Mouse (Mus musculus) T-helper 17 cell (primary cell): ENCODE measurements at regions not wholly inside any gene's neighbourhood (a gene's known extent, or its start where the extent isn't known, plus 50 kb on each side); places are given as distances from the start of the nearest gene placed in this dataset.

ENCODE experiments used
- in situ Hi-C, 2 experiments: fragments of 300-600 bp; cut with MboI, MseI; formaldehyde crosslinking; loops; 1 replicate in 1 of 2; 2 replicates in 1 of 2; pipeline ENCODE4 v1.15.1; 2025; ENCODE audit warnings: high pct_unique_total_duplicates in 2 of 2

DNA sequence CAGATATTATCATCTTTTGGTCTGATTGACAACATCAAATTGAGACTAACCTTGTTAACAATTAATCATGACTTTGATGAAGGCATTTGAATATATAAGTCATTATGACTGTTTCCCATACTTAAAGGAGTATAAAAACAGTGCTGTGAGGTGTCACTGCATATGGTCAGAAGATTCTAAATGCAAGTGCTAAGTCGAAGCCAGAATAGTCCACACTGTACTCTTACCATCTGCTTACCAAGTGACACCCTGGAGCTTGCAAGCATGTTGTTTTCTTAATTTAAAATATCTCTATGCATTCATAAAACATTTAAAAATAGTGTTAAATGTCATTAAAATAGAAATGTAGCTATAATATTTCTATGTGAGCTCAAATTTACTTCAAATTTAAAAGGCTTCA is 63.9 kb downstream of the Gm21834 start:
- in situ Hi-C loops, result loop anchor here in 1 of 2 experiments (5.0 kb wide), 1 partner anchor 86 kb away; no protein-coding TSS in a partner anchor
